ENCODE assay signal across 8 mouse cellular contexts in genomic region chr3:85887239-85887827, GRCm38 (mm10). TPM values are rescaled to one million over a fixed set of nuclear protein-coding genes. Genes with fewer than 3 reads are reported as not detected.
A peak's percentile ranks its signal among the peaks of the same experiment; 100 is the strongest.
DNase-seq lines count a peak whose midpoint lies in the region; ATAC-seq lines count a peak whose summit lies in the region.

Gene Glt28d2, minus strand, starts transcription at chr3:85887516.
Gene Gm37240, minus strand, starts transcription at chr3:85887518.

- no peaks in the 10 kb centered on the region for H3K27me3 ChIP-seq in intestine, embryonic 14.5 days (replicated peaks; ENCODE audit: control insufficient read depth, insufficient read depth, low read length)

- peak within 1 kb of the TSS; percentile 47 for H3K9ac ChIP-seq in intestine, embryonic 14.5 days (ENCODE audit: low read length)

- H3K27ac ChIP-seq in intestine, embryonic 14.5 days (ENCODE audit: low read depth) = peak within 1 kb of the TSS; percentile 14; the same call in 1 of the 2 replicates

- WGBS in intestine, embryonic 14.5 days = under 1% methylated on average over 48 of the region's 48 CpGs

- ATAC-seq in intestine, embryonic 14.5 days (replicated peaks; ENCODE audit: low FRiP score, low TSS enrichment, low read depth) = peak; percentile 93

- peak within 1 kb of the TSS; percentile 39 for H3K4me3 ChIP-seq in intestine, embryonic 14.5 days (ENCODE audit: low read depth, low read length)

- intact Hi-C loops in left cerebral cortex, postnatal 14 days (cut with DNase I) = no loop called here

- H3K9me3 ChIP-seq in intestine, embryonic 14.5 days (ENCODE audit: control insufficient read depth, low read length) = no peaks in the 10 kb centered on the region

- H3K4me2 ChIP-seq in intestine, embryonic 14.5 days (ENCODE audit: low read length) = peak within 1 kb of the TSS; percentile 68

- DNase-seq in adrenal gland, adult 2 months = peak; percentile 92
- peak; percentile 92 for DNase-seq in embryo, embryonic 11 days
- peak; percentile 92 for DNase-seq in gastrocnemius, postnatal 25 days
- DNase-seq in intestine, embryonic 14.5 days (ENCODE audit: low spot score) = peak; percentile 95
- peak; percentile 47 to 63 for DNase-seq in left cerebral cortex, postnatal 14 days (ENCODE audit: low spot score in 2 of 2)
- peak; percentile 89 for DNase-seq in mesoderm, embryonic 11.5 days (ENCODE audit: low read depth, low spot score)
- peak; percentile 23 to 51 for DNase-seq in right cerebral cortex, postnatal 36 days (ENCODE audit: low spot score in 2 of 2)
- DNase-seq in urinary bladder, postnatal 4 days (ENCODE audit: low spot score in 2 of 2) = peak; percentile 79 to 82

- H3K4me1 ChIP-seq in intestine, embryonic 14.5 days (replicated peaks; ENCODE audit: control insufficient read depth, insufficient read depth, low read length) = peaks cover 6% of the 10 kb centered on the region

- H3K36me3 ChIP-seq in intestine, embryonic 14.5 days (ENCODE audit: control insufficient read depth, insufficient read depth, low read length) = no peaks in the 10 kb centered on the region

RNA-seq across cellular contexts. Expression of gene Glt28d2, which starts in this region (rescaled TPM):
- total RNA-seq in adrenal gland, adult 2 months (2021) = 1 to 10 TPM; 2.0 to 2.4 TPM
- polyA plus RNA-seq in adrenal gland, adult 2 months (2012; rRNA removed) = 0.31 and 0.51 TPM in 2 replicates
- total RNA-seq in gastrocnemius, postnatal 25 days (2021) = 1 to 10 TPM; 5.5 to 6.7 TPM
- 1.8 TPM in 2 replicates for polyA plus RNA-seq in intestine, embryonic 14.5 days (2014; fragmentation: Nextera tagmentation; extraction: Ambion mirVana)
- total RNA-seq in left cerebral cortex, postnatal 14 days (2021) = under 1 TPM; 0.66 to 0.86 TPM

RNA-seq across cellular contexts. Expression of gene Gm37240, which starts in this region (rescaled TPM):
- total RNA-seq in adrenal gland, adult 2 months (2021) = 1 to 10 TPM; 7.4 TPM
- polyA plus RNA-seq in adrenal gland, adult 2 months (2012; rRNA removed) = 12.2 and 21.5 TPM in 2 replicates
- total RNA-seq in gastrocnemius, postnatal 25 days (2021) = 10 to 100 TPM; 35.3 to 39.6 TPM
- polyA plus RNA-seq in intestine, embryonic 14.5 days (2014; fragmentation: Nextera tagmentation; extraction: Ambion mirVana) = 5.3 and 5.7 TPM in 2 replicates
- 1 to 10 TPM; 1.9 to 3.2 TPM for total RNA-seq in left cerebral cortex, postnatal 14 days (2021)

Comparison
In these comparisons a context has a peak if more than half of its experiments do, and no peak if none do; other contexts are left out.
1. Peak in every context shown above with its lines: DNase-seq, ATAC-seq, H3K4me3 ChIP-seq and H3K27ac ChIP-seq.
2. RNA of gene Gm37240 (total RNA-seq): 35.3 to 39.6 TPM in gastrocnemius, postnatal 25 days; 7.4 TPM in adrenal gland, adult 2 months and 1.9 to 3.2 TPM in left cerebral cortex, postnatal 14 days; every median in the first group is over 4 times any median in the second.
3. DNase-seq: peak in every context shown above with its lines; median percentile 95 in intestine, embryonic 14.5 days; 92 in adrenal gland, adult 2 months; 92 in embryo, embryonic 11 days; 92 in gastrocnemius, postnatal 25 days; 89 in mesoderm, embryonic 11.5 days; 80 in urinary bladder, postnatal 4 days; 55 in left cerebral cortex, postnatal 14 days; 37 in right cerebral cortex, postnatal 36 days.